Mouse (Mus musculus) hindbrain, embryonic 15.5 days (tissue): ENCODE measurements around the gene Trim31. TPM values are rescaled to one million over a fixed set of nuclear protein-coding genes. Genes with fewer than 3 reads are reported as not detected.

Experiments
- ATAC-seq: fragments of 200-750 bp; cut with Nextera tagmentation; 2 replicates; pipeline ENCODE4 v1.8.0; 2017; ENCODE audit warnings: low read depth, moderate number of reproducible peaks, moderate TSS enrichment; ENCODE audit not compliant: low FRiP score
- H3K27ac ChIP-seq: fragments of 300-500 bp; sonication (generic); replicated peaks from 2 replicates; pipeline ENCODE4 v1.5.1; 2015; ENCODE audit warnings: mild to moderate bottlenecking, inconsistent platforms
- H3K27me3 ChIP-seq: fragments of 300-500 bp; sonication (generic); 2 replicates; pipeline ENCODE4 v1.6.1; 2015; ENCODE audit warnings: control low read depth, inconsistent platforms
- H3K36me3 ChIP-seq: fragments of 300-500 bp; sonication (generic); 2 replicates; pipeline ENCODE4 v1.6.1; 2015; ENCODE audit warnings: control low read depth, inconsistent platforms
- H3K4me1 ChIP-seq: fragments of 300-500 bp; sonication (generic); replicated peaks from 2 replicates; pipeline ENCODE4 v1.6.1; 2015; ENCODE audit warnings: control low read depth, inconsistent platforms
- H3K4me2 ChIP-seq: fragments of 300-500 bp; sonication (generic); 2 replicates; pipeline ENCODE4 v1.6.1; 2015; ENCODE audit warnings: moderate library complexity, mild to moderate bottlenecking, inconsistent platforms
- H3K4me3 ChIP-seq: fragments of 300-500 bp; sonication (generic); 2 replicates; pipeline ENCODE4 v1.5.1; 2015; ENCODE audit warnings: mild to moderate bottlenecking, inconsistent platforms
- H3K9ac ChIP-seq: fragments of 300-500 bp; sonication (generic); 2 replicates; pipeline ENCODE4 v1.6.1; 2015; ENCODE audit warnings: inconsistent platforms
- H3K9me3 ChIP-seq: fragments of 300-500 bp; sonication (generic); 2 replicates; pipeline ENCODE4 v1.6.1; 2016; ENCODE audit warnings: control low read depth, inconsistent platforms
- WGBS: fragments of 180-500 bp; shearing (Covaris S2); methylation state at CpG from one replicate; pipeline ENCODE4 v1.1.7; 2015; 5-methylcytosine and 5-hydroxymethylcytosine counted together
- polyA plus RNA-seq: library from polyadenylated mRNA; unstranded; fragments of >200 nt; fragmentation: Nextera tagmentation; extraction: Ambion mirVana; gene quantifications from 2 replicates; pipeline ENCODE4 v1.2.1, GENCODE M21; 2015

The Trim31 gene
- not detected in 2 replicates for polyA plus RNA-seq

- no peak within 1 kb of the TSS for H3K27ac ChIP-seq
- H3K4me2 ChIP-seq: no peak within 1 kb of the TSS
- H3K36me3 ChIP-seq: no peaks in the 10 kb centered on the region
- H3K4me3 ChIP-seq: no peak within 1 kb of the TSS
- H3K4me1 ChIP-seq: no peaks in the 10 kb centered on the region
- no peaks in the 10 kb centered on the region for H3K9me3 ChIP-seq
- no peak for ATAC-seq
- H3K9ac ChIP-seq: no peak within 1 kb of the TSS
- 75% methylated on average over 6 of the region's 6 CpGs for WGBS
- no peaks in the 10 kb centered on the region for H3K27me3 ChIP-seq
These were observed at the start of gene Trim31 for GRCm38 (mm10) chr17:36897552-36898205. Trim31 (plus strand) TSS chr17:36898118.

- no peak overlapping the region for H3K9ac ChIP-seq
- no peak overlapping the region for H3K4me2 ChIP-seq
- WGBS: 82% methylated on average over 5 of the region's 5 CpGs
- peaks cover 30% of the 10 kb centered on the region for H3K36me3 ChIP-seq
- no peak for ATAC-seq
- H3K27me3 ChIP-seq: no peaks in the 10 kb centered on the region
- no peak overlapping the region for H3K4me3 ChIP-seq
- H3K4me1 ChIP-seq: no peaks in the 10 kb centered on the region
- no peaks in the 10 kb centered on the region for H3K9me3 ChIP-seq
- no peak overlapping the region for H3K27ac ChIP-seq
These were observed 49.0 kb upstream of the Trim31 start for GRCm38 (mm10) chr17:36848911-36849310.

- peaks cover 41% of the 10 kb centered on the region for H3K36me3 ChIP-seq
- WGBS: 89% methylated on average over 2 of the region's 2 CpGs
- no peak overlapping the region for H3K4me3 ChIP-seq
- no peak overlapping the region for H3K27ac ChIP-seq
- no peak for ATAC-seq
- H3K9ac ChIP-seq: no peak overlapping the region
- H3K27me3 ChIP-seq: no peaks in the 10 kb centered on the region
- no peaks in the 10 kb centered on the region for H3K9me3 ChIP-seq
- no peak overlapping the region for H3K4me2 ChIP-seq
- H3K4me1 ChIP-seq: no peaks in the 10 kb centered on the region
These were observed 47.9 kb upstream of the Trim31 start for GRCm38 (mm10) chr17:36849992-36850391.

GRCm38 (mm10) chr17:36851200-36851599 lies 46.7 kb upstream of the Trim31 start:
- H3K4me1 ChIP-seq: no peaks in the 10 kb centered on the region
- H3K27me3 ChIP-seq: no peaks in the 10 kb centered on the region
- ATAC-seq: no peak
- H3K9ac ChIP-seq: no peak overlapping the region
- WGBS: 91% methylated on average over 5 of the region's 5 CpGs
- no peak overlapping the region for H3K4me3 ChIP-seq
- peaks cover 51% of the 10 kb centered on the region for H3K36me3 ChIP-seq
- H3K9me3 ChIP-seq: no peaks in the 10 kb centered on the region
- H3K27ac ChIP-seq: no peak overlapping the region
- no peak overlapping the region for H3K4me2 ChIP-seq

- Histone ChIP-seq H3K9ac (no peak overlapping the region), H3K36me3 (peaks cover 55% of the 10 kb centered on the region), H3K4me1 (no peaks in the 10 kb centered on the region), H3K9me3 (no peaks in the 10 kb centered on the region), H3K4me3 (no peak overlapping the region), H3K4me2 (no peak overlapping the region), H3K27me3 (no peaks in the 10 kb centered on the region), H3K27ac (no peak overlapping the region)
- ATAC-seq: no peak
- 96% methylated on average over 5 of the region's 5 CpGs for WGBS
These were observed 46.3 kb upstream of the Trim31 start for GRCm38 (mm10) chr17:36851627-36852026.

- H3K4me1 ChIP-seq: no peaks in the 10 kb centered on the region
- no peaks in the 10 kb centered on the region for H3K27me3 ChIP-seq
- peaks cover 80% of the 10 kb centered on the region for H3K36me3 ChIP-seq
- no peak overlapping the region for H3K9ac ChIP-seq
- ATAC-seq: no peak
- H3K27ac ChIP-seq: no peak overlapping the region
- no peaks in the 10 kb centered on the region for H3K9me3 ChIP-seq
- no peak overlapping the region for H3K4me3 ChIP-seq
- no peak overlapping the region for H3K4me2 ChIP-seq
- WGBS: 98% methylated on average over 3 of the region's 3 CpGs
These were observed 42.4 kb upstream of the Trim31 start for GRCm38 (mm10) chr17:36855484-36855883.

- Histone ChIP-seq H3K27me3 (no peaks in the 10 kb centered on the region), H3K9ac (no peak overlapping the region), H3K4me2 (no peak overlapping the region), H3K9me3 (no peaks in the 10 kb centered on the region), H3K4me3 (no peak overlapping the region), H3K4me1 (no peaks in the 10 kb centered on the region), H3K27ac (no peak overlapping the region), H3K36me3 (peaks cover 72% of the 10 kb centered on the region)
- no peak for ATAC-seq
- WGBS: 95% methylated on average over 4 of the region's 4 CpGs
These were observed 41.7 kb upstream of the Trim31 start for GRCm38 (mm10) chr17:36856236-36856635.

- H3K9ac ChIP-seq: no peak overlapping the region
- no peak overlapping the region for H3K27ac ChIP-seq
- no peaks in the 10 kb centered on the region for H3K27me3 ChIP-seq
- peaks cover 54% of the 10 kb centered on the region for H3K36me3 ChIP-seq
- H3K4me1 ChIP-seq: no peaks in the 10 kb centered on the region
- H3K4me3 ChIP-seq: no peak overlapping the region
- no peak for ATAC-seq
- WGBS: 95% methylated on average over 3 of the region's 3 CpGs
- H3K9me3 ChIP-seq: no peaks in the 10 kb centered on the region
- no peak overlapping the region for H3K4me2 ChIP-seq
These were observed 39.7 kb upstream of the Trim31 start for GRCm38 (mm10) chr17:36858181-36858580.

GRCm38 (mm10) chr17:36861680-36862079 lies 36.2 kb upstream of the Trim31 start:
- H3K4me2 ChIP-seq: no peak overlapping the region
- no peaks in the 10 kb centered on the region for H3K9me3 ChIP-seq
- no peak overlapping the region for H3K4me3 ChIP-seq
- 67% methylated on average over 2 of the region's 2 CpGs for WGBS
- H3K4me1 ChIP-seq: peaks cover 2% of the 10 kb centered on the region
- no peak overlapping the region for H3K27ac ChIP-seq
- no peak overlapping the region for H3K9ac ChIP-seq
- H3K27me3 ChIP-seq: 0 out of 2 replicates have a peak, but pooled peaks cover 3% of the 10 kb centered on the region
- H3K36me3 ChIP-seq: peaks cover 29% of the 10 kb centered on the region
- ATAC-seq: no peak

GRCm38 (mm10) chr17:36866719-36867527 lies 31.0 kb upstream of the Trim31 start, which contains the start of gene Trim15:
Trim15 (minus strand) TSS chr17:36867210.
- Histone ChIP-seq H3K4me3 (peak within 1 kb of the TSS; percentile 32), H3K9ac (0 out of 2 replicates have a peak within 1 kb of the TSS, but pooled peaks have one; percentile 39), H3K4me2 (peak within 1 kb of the TSS; percentile 58), H3K36me3 (no peaks in the 10 kb centered on the region), H3K27ac (no peak within 1 kb of the TSS), H3K9me3 (no peaks in the 10 kb centered on the region), H3K27me3 (0 out of 2 replicates have a peak, but pooled peaks cover 9% of the 10 kb centered on the region), H3K4me1 (peaks cover 8% of the 10 kb centered on the region)
- 21% methylated on average over 29 of the region's 29 CpGs for WGBS
- peak; percentile 49; the same call in 1 of the 2 replicates for ATAC-seq

- Histone ChIP-seq H3K4me3 (no peak overlapping the region), H3K27ac (no peak overlapping the region), H3K4me2 (no peak overlapping the region), H3K9ac (no peak overlapping the region), H3K36me3 (no peaks in the 10 kb centered on the region), H3K4me1 (peaks cover 8% of the 10 kb centered on the region), H3K9me3 (no peaks in the 10 kb centered on the region), H3K27me3 (0 out of 2 replicates have a peak, but pooled peaks cover 9% of the 10 kb centered on the region)
- ATAC-seq: no peak
- 91% methylated on average over 2 of the region's 2 CpGs for WGBS
These were observed 29.1 kb upstream of the Trim31 start for GRCm38 (mm10) chr17:36868836-36869235.

- Histone ChIP-seq H3K4me2 (no peak within 1 kb of the TSS), H3K27me3 (0 out of 2 replicates have a peak, but pooled peaks cover 9% of the 10 kb centered on the region), H3K4me1 (peaks cover 8% of the 10 kb centered on the region), H3K4me3 (no peak within 1 kb of the TSS), H3K9me3 (no peaks in the 10 kb centered on the region), H3K27ac (no peak within 1 kb of the TSS), H3K36me3 (no peaks in the 10 kb centered on the region), H3K9ac (no peak within 1 kb of the TSS)
- 85% methylated on average over 4 of the region's 4 CpGs for WGBS
- no peak for ATAC-seq
These were observed 28.5 kb upstream of the Trim31 start, which contains the start of gene Trim10 for GRCm38 (mm10) chr17:36869284-36869954. Trim10 (plus strand) TSS chr17:36869574.
